Mouse (Mus musculus) olfactory bulb, adult 2 months (tissue): ENCODE data around the gene Krt12. TPM values are rescaled to one million over a fixed set of nuclear protein-coding genes. Genes with fewer than 3 reads are reported as not detected.

ENCODE experiments used
- H3K27ac ChIP-seq: fragments of 200-500 bp; 2 replicates; pipeline ENCODE4 v1.5.1; 2012; ENCODE audit warnings: low read depth, low read length; ENCODE audit not compliant: insufficient read depth
- H3K4me1 ChIP-seq: fragments of 200-500 bp; 2 replicates; pipeline ENCODE4 v1.6.1; 2012; ENCODE audit warnings: low read length; ENCODE audit not compliant: control insufficient read depth, insufficient read depth
- H3K4me3 ChIP-seq: fragments of 200-500 bp; 2 replicates; pipeline ENCODE4 v1.5.1; 2012; ENCODE audit warnings: mild to moderate bottlenecking, low read depth, low read length, moderate library complexity; ENCODE audit not compliant: insufficient read depth
- CTCF ChIP-seq: fragments of 200-500 bp; IDR thresholded peaks from 2 replicates; pipeline ENCODE4 v1.5.1; 2012; ENCODE audit warnings: low read depth, mild to moderate bottlenecking, low read length, moderate library complexity; ENCODE audit not compliant: insufficient read depth
- POLR2A ChIP-seq: fragments of 200-500 bp; IDR thresholded peaks from 2 replicates; pipeline ENCODE4 v1.6.1; 2012; ENCODE audit warnings: mild to moderate bottlenecking, low read depth, low read length, moderate library complexity; ENCODE audit not compliant: insufficient read depth
- whole genome bisulfite sequencing: fragments of 180-500 bp; shearing (Covaris S2); methylation state at CpG from one replicate; pipeline ENCODE4 v1.1.7; 2018; 5-methylcytosine and 5-hydroxymethylcytosine counted together
- polyA plus RNA-seq: library from polyadenylated mRNA; stranded (reverse); fragments of >200 nt; gene quantifications from 2 replicates; pipeline ENCODE4 v1.2.4, GENCODE M21; 2012; ENCODE audit warnings: low replicate concordance; ENCODE audit not compliant: missing spikeins, insufficient read depth, insufficient read length

The Krt12 gene
- polyA plus RNA-seq, 1 experiment = not detected

DNA sequence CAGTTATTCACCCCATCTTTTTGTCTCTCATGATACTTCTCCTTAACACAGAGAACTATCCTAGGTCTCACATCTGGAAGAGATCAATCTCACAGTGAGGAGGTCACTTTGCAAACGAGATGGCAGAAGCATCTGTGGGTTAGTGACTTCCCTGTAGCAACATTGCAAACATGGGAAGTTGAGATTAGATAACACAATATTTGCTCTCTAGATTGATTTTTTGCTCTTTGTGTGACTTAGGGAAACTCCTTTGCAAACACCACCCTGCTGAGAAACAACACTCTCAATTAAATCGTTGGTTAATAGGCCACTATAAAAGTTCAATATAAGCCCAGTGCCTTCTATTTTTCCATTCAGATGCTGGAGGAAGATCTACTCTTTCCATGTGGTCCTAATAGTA is 26.7 kb upstream of the Krt12 start:
- TF ChIP-seq CTCF (no peak), POLR2A (no peak)
- H3K27ac ChIP-seq = no peak overlapping the region
- no peak overlapping the region for H3K4me3 ChIP-seq
- no peaks in the 10 kb centered on the region for H3K4me1 ChIP-seq
- 59% methylated on average over 2 of the region's 2 CpGs for WGBS

DNA sequence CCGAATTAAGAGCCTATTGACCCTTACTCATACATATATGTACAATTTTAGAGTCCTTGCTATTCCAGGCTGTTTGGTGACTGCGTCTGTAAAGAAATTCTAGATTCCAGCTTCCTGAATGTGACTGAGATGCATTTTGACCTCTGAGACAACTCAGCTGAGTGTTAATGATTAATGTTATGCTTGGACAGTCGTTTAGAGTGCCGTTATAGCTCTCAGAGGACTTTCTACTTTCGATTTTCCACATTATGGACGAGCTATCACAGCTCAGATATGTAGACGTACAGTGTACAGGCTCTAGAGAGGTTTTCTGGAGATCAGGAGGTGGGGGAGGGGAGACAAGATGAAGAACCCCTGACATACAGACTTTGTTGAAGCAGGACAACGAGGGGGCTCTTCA is 19.2 kb upstream of the Krt12 start:
- peaks cover 12% of the 10 kb centered on the region for H3K4me1 ChIP-seq
- no peak for TF ChIP-seq CTCF
- TF ChIP-seq POLR2A = no peak
- no peak overlapping the region for H3K27ac ChIP-seq
- no peak overlapping the region for H3K4me3 ChIP-seq
- WGBS = 76% methylated on average over 8 of the region's 8 CpGs

DNA sequence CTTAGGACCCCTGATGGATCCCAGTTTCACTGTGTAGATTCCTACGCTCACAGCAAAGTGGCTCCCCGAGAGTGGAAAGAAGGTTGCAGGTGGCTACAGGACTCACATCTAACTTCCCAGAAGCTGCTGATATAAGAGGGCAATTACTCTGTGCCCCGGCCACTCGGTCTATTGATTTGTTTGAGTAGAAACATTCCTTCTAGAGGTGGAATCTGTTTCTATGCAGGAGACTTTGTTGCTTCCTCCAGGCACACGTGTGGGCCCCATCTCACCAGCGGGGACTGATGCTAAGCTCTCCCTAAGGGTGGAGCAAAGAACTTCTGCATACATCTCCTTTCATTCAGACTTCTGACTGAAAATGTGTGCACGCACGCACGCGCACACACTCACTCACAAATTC is 17.4 kb upstream of the Krt12 start:
- Histone ChIP-seq H3K4me3 (no peak overlapping the region), H3K27ac (no peak overlapping the region), H3K4me1 (peaks cover 12% of the 10 kb centered on the region)
- TF ChIP-seq POLR2A (no peak), CTCF (no peak)
- 76% methylated on average over 10 of the region's 10 CpGs for WGBS

DNA sequence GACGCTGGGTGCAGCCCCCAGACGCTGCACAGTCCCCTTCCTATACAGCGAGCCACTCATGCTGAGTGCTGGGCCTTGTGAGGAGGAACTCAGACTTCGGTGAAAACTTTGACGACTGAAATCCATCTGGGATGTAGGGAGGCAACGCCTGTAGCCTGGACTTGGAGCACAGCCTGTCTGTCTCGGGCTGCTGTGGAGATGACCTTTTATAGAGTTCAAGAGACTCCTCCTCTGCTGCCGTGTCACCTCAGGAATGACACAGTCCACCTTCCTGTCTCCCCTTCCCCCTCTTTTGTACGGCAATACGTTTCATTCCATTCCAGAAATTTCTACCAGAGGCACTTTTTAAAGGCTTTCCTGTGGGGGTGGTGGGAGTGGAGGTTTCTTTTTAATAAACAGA is 15.9 kb upstream of the Krt12 start, which contains the start of gene Krt20:
Gene Krt20, minus strand, starts transcription at position 179 of the 400 bp plus-strand sequence.
- Histone ChIP-seq H3K4me1 (peaks cover 12% of the 10 kb centered on the region), H3K27ac (no peak within 1 kb of the TSS), H3K4me3 (no peak within 1 kb of the TSS)
- 60% methylated on average over 10 of the region's 10 CpGs for WGBS
- TF ChIP-seq POLR2A (no peak), CTCF (no peak)

DNA sequence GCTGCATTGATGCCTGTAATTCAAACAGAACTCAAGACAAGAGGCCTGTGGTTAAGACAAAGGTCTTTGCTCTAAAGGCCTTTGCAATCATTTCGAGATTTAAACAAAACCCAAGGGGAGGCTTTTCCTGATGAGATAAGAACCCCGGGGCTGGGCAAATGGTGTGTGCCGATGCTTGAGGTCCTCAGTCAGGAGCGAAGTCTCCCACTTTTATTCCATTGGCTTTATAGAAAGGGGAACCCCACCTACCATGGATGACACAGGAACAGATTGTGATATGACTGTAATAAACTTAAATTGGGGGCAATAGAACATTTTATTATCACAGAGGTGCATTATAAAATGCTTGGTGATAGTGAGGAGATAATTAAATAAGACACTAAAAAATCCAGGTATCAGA is 14.6 kb upstream of the Krt12 start:
- no peak overlapping the region for H3K27ac ChIP-seq
- no peak overlapping the region for H3K4me3 ChIP-seq
- TF ChIP-seq POLR2A (no peak), CTCF (no peak)
- 59% methylated on average over 4 of the region's 4 CpGs for WGBS
- peaks cover 12% of the 10 kb centered on the region for H3K4me1 ChIP-seq

DNA sequence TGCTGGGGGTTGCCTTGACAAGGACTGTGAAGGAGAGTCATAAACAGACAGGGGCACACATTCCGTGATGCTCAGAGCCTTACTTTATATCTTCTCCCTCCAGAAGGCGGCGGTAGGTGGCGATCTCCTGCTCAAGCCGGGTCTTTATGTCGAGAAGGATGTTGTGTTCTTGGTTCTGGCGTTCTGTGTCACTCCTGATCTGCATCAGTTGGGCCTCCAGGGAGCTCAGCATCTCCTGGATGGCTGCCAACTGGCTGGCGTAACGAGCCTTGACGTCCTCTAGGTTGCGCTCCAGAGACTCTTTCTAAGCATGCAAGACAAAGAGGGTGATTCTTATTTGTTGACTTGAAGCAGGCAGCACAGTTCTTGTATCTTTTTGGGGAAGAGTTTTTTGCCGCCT is 8.6 kb upstream of the Krt12 start:
- H3K4me3 ChIP-seq = no peak overlapping the region
- peaks cover 3% of the 10 kb centered on the region for H3K4me1 ChIP-seq
- TF ChIP-seq POLR2A (no peak), CTCF (peak; percentile 22; the same call in 1 of the 2 replicates)
- 29% methylated on average over 12 of the region's 12 CpGs for WGBS
- no peak overlapping the region for H3K27ac ChIP-seq

DNA sequence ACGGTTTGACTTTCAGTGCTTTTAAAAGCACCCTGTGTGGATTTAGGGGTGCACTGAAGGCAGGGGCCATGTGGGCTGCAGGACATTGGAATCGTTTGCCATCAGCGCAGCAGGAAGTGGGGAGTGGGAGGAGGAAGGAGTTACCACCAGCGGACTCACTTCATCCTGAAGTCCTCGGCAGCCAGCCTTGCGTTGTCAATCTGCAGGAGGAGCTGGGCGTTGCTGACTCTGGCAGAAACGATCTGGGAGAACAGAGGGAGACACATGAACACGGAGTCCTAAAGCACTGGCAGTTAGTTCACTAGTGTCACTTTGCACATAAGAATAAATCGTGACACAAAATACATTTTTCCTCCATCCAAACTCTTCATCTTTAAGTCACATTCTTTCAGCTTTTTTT is 1.5 kb downstream of the Krt12 start:
- peak overlapping the region; percentile 14 for H3K4me3 ChIP-seq
- H3K27ac ChIP-seq = no peak overlapping the region
- peaks cover 23% of the 10 kb centered on the region for H3K4me1 ChIP-seq
- TF ChIP-seq CTCF = no peak
- TF ChIP-seq POLR2A = no peak
- 39% methylated on average over 10 of the region's 10 CpGs for WGBS

DNA sequence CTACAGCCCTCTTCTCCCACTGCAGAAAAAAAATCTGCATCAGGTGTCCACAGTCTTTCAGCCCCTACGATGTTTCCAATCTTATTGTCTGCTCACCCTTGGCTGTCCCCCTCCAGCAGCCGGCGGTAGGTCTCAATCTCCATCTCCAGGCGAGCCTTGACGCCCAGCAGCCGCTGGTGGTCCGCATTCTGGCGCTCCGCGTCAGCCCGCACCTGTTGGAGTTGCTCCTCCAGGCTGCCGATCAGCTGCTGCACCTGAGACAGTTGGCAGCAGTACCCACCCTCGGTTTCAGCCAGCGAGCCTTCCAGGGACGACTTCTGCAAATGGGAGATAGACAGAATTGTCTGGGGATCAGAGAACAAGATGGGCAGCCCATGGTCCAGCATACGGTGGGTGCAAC is 4.2 kb downstream of the Krt12 start:
- Histone ChIP-seq H3K4me1 (peaks cover 23% of the 10 kb centered on the region), H3K27ac (peak overlapping the region; percentile 89), H3K4me3 (peak overlapping the region; percentile 50)
- 65% methylated on average over 16 of the region's 16 CpGs for WGBS
- no peak for TF ChIP-seq POLR2A
- TF ChIP-seq CTCF = no peak

DNA sequence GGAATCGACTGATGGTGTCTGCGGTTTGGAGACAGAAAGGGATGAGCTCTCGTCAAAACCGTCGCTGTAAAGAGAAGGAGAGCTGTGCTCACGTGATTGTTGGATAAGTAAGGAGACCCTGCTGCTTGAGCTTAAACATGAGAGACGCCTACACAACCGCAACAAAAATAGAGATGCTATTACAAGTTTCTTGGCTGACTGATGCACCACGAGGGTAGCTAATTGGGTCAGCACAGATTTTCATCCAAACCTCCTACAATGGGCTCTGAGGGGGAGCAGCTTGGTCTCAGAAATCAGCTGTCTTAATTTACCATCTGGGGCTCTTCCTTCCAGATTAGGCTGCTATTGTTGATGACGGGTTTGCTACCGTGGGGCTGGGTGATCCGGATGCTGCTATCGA is 5.2 kb downstream of the Krt12 start:
- peaks cover 20% of the 10 kb centered on the region for H3K4me1 ChIP-seq
- peak overlapping the region; percentile 89 for H3K27ac ChIP-seq
- WGBS = 33% methylated on average over 13 of the region's 13 CpGs
- H3K4me3 ChIP-seq = peak overlapping the region; percentile 13
- TF ChIP-seq POLR2A (no peak), CTCF (no peak)
